Mouse (Mus musculus): ENCODE results near the gene Telo2. TPM values are rescaled to one million over a fixed set of nuclear protein-coding genes. Genes with fewer than 3 reads are reported as not detected.

Telo2 gene
- polyA plus RNA-seq, 1 experiment, result 18.3 TPM

DNA sequence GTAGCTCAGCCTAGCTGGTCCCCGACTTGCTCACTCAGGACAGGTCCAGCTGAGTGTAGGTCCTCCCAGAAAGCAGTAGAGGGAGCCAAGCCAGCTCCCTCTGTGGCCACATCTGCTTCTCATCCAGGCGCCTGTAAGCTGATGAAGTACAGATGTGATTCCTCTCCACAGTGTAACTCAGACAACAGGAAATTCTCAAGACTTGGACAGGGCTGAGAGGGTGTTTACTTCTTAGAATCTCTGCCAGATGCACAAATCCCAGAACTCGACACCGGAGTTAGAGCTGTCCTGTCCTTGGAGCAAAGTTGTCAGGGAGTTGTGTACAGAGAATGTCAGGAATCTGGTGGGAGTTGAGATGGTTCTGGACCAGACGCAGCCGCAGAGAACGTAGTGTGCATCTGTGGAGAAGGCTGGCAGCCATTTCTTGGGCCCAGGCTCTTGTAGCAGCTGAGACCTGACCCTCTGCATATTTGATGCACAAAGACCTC is 32.3 kb downstream of the Telo2 start, which contains the start of gene Tmem204:
Gene Tmem204 (minus strand): TSS at position 148 of the 488 bp plus-strand sequence.
- no peaks in the 10 kb centered on the region for H3K27me3 ChIP-seq (ENCODE audit: control insufficient read depth, insufficient read depth, insufficient read length)
- no peak within 1 kb of the TSS for H3ac ChIP-seq (ENCODE audit: control insufficient read depth, insufficient read length, low read depth)
- H3K79me2 ChIP-seq (ENCODE audit: control insufficient read depth, insufficient read depth), result no peaks in the 10 kb centered on the region
- TF ChIP-seq MYOG (IDR thresholded peaks at IDR 0.05; ENCODE audit: control insufficient read depth, extremely low read depth, insufficient read length), result no peak
- TF ChIP-seq CTCF (IDR thresholded peaks at IDR 0.05; ENCODE audit: control insufficient read depth, insufficient read depth, insufficient read length), result no peak
- no peak for TF ChIP-seq FOSL1 (IDR thresholded peaks at IDR 0.05; ENCODE audit: insufficient read depth, low read length, poor library complexity, severe bottlenecking)
- TF ChIP-seq USF1 (IDR thresholded peaks at IDR 0.05; ENCODE audit: low read depth), result no peak
- TF ChIP-seq CEBPB (IDR thresholded peaks at IDR 0.05; ENCODE audit: low read depth), result no peak
- TF ChIP-seq MYOD1 (IDR thresholded peaks at IDR 0.05; ENCODE audit: control insufficient read depth, insufficient read length, low read depth), result no peak
- no peak for TF ChIP-seq MAX (IDR thresholded peaks at IDR 0.05)
- H3K79me3 ChIP-seq (ENCODE audit: low read depth), result no peaks in the 10 kb centered on the region
- no peaks in the 10 kb centered on the region for H3K36me3 ChIP-seq (ENCODE audit: control insufficient read depth, insufficient read depth)
- H3K4me3 ChIP-seq (ENCODE audit: insufficient read depth, poor library complexity, severe bottlenecking), result no peak within 1 kb of the TSS

DNA sequence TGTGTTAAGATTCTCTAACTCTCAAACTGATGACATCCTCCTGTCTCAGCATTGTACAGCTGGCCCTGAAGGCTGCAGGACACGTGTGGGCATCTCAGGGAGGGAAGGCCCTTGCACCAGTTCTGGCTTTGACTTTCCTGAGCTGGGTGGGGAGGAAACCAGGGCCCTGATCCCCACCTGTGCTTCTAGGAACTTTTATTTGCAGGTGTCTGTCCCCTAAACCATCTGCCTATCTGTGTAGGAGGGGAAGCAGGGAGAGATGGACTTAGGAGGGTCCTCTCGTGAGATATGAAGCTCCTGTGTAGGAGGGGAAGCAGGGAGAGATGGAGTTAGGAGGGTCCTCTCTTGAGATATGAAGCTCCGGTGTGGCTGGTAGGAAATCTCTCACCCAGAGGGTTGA is 32.9 kb downstream of the Telo2 start:
- TF ChIP-seq MAX (IDR thresholded peaks at IDR 0.05) (no peak), MYOG (IDR thresholded peaks at IDR 0.05; ENCODE audit: control insufficient read depth, extremely low read depth, insufficient read length) (no peak), MYOD1 (IDR thresholded peaks at IDR 0.05; ENCODE audit: control insufficient read depth, insufficient read length, low read depth) (no peak), FOSL1 (IDR thresholded peaks at IDR 0.05; ENCODE audit: insufficient read depth, low read length, poor library complexity, severe bottlenecking) (no peak), USF1 (IDR thresholded peaks at IDR 0.05; ENCODE audit: low read depth) (no peak), CEBPB (IDR thresholded peaks at IDR 0.05; ENCODE audit: low read depth) (no peak), CTCF (IDR thresholded peaks at IDR 0.05; ENCODE audit: control insufficient read depth, insufficient read depth, insufficient read length) (no peak)
- Histone ChIP-seq H3K36me3 (ENCODE audit: control insufficient read depth, insufficient read depth) (no peaks in the 10 kb centered on the region), H3K27me3 (ENCODE audit: control insufficient read depth, insufficient read depth, insufficient read length) (no peaks in the 10 kb centered on the region), H3K79me2 (ENCODE audit: control insufficient read depth, insufficient read depth) (no peaks in the 10 kb centered on the region), H3K79me3 (ENCODE audit: low read depth) (no peaks in the 10 kb centered on the region), H3ac (ENCODE audit: control insufficient read depth, insufficient read length, low read depth) (no peak overlapping the region), H3K4me3 (ENCODE audit: insufficient read depth, poor library complexity, severe bottlenecking) (no peak overlapping the region)

DNA sequence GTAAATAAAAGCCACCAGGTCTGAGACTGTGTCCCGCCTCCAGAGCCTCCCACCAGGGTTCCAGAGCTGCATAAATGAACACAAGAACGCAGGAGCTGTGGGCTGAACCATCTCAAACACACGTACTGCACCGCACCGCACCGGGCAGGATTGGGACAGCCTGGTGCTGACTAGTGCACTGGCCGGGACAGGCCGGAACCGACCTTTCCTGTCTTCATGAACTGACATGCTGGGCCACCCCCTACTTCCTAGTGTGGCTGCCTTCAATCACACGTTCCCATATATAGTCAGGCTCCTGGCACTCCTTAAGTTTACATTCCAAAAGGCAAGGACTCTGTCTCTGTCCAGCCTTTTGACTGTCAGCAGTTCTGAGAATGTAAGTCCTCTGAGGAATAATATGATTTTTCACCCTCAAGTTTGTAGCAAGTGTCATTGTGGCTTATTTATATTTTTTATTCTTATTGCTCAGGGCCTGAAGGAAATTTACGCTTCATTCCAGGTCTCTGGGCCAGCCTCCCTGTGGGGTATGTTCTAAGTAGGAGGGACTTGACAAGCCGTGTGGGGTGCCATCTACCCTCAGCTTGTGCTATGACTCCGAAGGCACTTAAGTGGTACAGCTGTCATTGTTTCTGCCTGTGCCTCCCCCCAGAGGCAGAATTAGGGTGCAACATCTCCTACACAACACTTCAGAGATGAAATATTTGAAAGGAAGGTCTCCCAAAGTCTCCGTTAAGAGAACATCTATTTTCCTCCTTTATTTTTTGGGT is 33.5 kb downstream of the Telo2 start:
- TF ChIP-seq USF1 (IDR thresholded peaks at IDR 0.05; ENCODE audit: low read depth), result no peak
- TF ChIP-seq CEBPB (IDR thresholded peaks at IDR 0.05; ENCODE audit: low read depth), result no peak
- no peak for TF ChIP-seq MAX (IDR thresholded peaks at IDR 0.05)
- no peak for TF ChIP-seq CTCF (IDR thresholded peaks at IDR 0.05; ENCODE audit: control insufficient read depth, insufficient read depth, insufficient read length)
- no peak for TF ChIP-seq FOSL1 (IDR thresholded peaks at IDR 0.05; ENCODE audit: insufficient read depth, low read length, poor library complexity, severe bottlenecking)
- TF ChIP-seq MYOD1 (IDR thresholded peaks at IDR 0.05; ENCODE audit: control insufficient read depth, insufficient read length, low read depth), result no peak
- no peak for TF ChIP-seq MYOG (IDR thresholded peaks at IDR 0.05; ENCODE audit: control insufficient read depth, extremely low read depth, insufficient read length)
- no peaks in the 10 kb centered on the region for H3K79me2 ChIP-seq (ENCODE audit: control insufficient read depth, insufficient read depth)
- H3K27me3 ChIP-seq (ENCODE audit: control insufficient read depth, insufficient read depth, insufficient read length), result no peaks in the 10 kb centered on the region
- no peak overlapping the region for H3ac ChIP-seq (ENCODE audit: control insufficient read depth, insufficient read length, low read depth)
- no peaks in the 10 kb centered on the region for H3K79me3 ChIP-seq (ENCODE audit: low read depth)
- H3K4me3 ChIP-seq (ENCODE audit: insufficient read depth, poor library complexity, severe bottlenecking), result no peak overlapping the region
- no peaks in the 10 kb centered on the region for H3K36me3 ChIP-seq (ENCODE audit: control insufficient read depth, insufficient read depth)

DNA sequence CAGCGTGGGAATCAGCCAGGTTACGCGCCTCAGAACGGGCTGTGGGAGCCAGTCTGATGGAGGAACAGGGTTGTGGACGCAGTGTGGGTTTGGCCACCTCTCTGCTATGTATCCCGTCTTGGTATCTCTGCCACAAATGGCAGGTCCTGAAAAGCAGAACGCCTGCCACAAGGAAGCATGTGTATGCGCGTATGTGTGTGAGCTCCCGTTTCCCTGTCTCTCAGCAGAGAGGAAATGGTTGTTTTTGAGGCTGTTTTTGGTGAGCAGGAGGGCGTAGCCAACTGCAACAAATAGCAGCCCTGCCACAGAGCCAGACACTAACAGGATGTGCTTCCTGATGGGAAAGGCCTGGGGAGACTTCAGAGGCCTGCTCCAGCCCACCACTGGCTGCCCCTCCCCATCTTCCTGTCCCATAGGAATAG is 34.8 kb downstream of the Telo2 start:
- no peaks in the 10 kb centered on the region for H3K27me3 ChIP-seq (ENCODE audit: control insufficient read depth, insufficient read depth, insufficient read length)
- no peak overlapping the region for H3ac ChIP-seq (ENCODE audit: control insufficient read depth, insufficient read length, low read depth)
- H3K4me3 ChIP-seq (ENCODE audit: insufficient read depth, poor library complexity, severe bottlenecking), result no peak overlapping the region
- H3K36me3 ChIP-seq (ENCODE audit: control insufficient read depth, insufficient read depth), result no peaks in the 10 kb centered on the region
- no peaks in the 10 kb centered on the region for H3K79me2 ChIP-seq (ENCODE audit: control insufficient read depth, insufficient read depth)
- TF ChIP-seq MYOG (IDR thresholded peaks at IDR 0.05; ENCODE audit: control insufficient read depth, extremely low read depth, insufficient read length) (no peak), MAX (IDR thresholded peaks at IDR 0.05) (no peak), CTCF (IDR thresholded peaks at IDR 0.05; ENCODE audit: control insufficient read depth, insufficient read depth, insufficient read length) (no peak), CEBPB (IDR thresholded peaks at IDR 0.05; ENCODE audit: low read depth) (no peak), USF1 (IDR thresholded peaks at IDR 0.05; ENCODE audit: low read depth) (no peak), MYOD1 (IDR thresholded peaks at IDR 0.05; ENCODE audit: control insufficient read depth, insufficient read length, low read depth) (no peak), FOSL1 (IDR thresholded peaks at IDR 0.05; ENCODE audit: insufficient read depth, low read length, poor library complexity, severe bottlenecking) (no peak)
- no peaks in the 10 kb centered on the region for H3K79me3 ChIP-seq (ENCODE audit: low read depth)

DNA sequence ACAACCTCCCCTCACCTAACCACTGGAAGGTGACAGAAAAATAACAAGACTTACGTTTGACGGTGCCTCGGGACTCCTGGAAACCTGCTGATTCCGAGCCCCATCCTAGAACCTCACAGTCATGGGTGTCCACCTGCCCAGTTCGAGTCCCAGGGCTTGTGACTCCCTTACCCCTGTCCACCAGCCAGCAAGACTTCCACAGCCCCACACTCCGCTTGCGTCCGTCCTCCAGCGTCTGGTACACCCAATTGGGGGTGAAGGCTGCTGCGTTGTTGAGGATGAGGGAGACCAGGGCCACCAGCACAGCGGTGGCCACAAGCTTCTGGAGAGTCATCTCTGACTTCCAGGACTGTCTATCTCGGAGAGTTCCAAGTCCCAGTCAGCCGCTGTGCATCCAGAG is 35.6 kb downstream of the Telo2 start:
- no peak for TF ChIP-seq USF1 (IDR thresholded peaks at IDR 0.05; ENCODE audit: low read depth)
- no peak for TF ChIP-seq CEBPB (IDR thresholded peaks at IDR 0.05; ENCODE audit: low read depth)
- no peak for TF ChIP-seq MYOD1 (IDR thresholded peaks at IDR 0.05; ENCODE audit: control insufficient read depth, insufficient read length, low read depth)
- TF ChIP-seq FOSL1 (IDR thresholded peaks at IDR 0.05; ENCODE audit: insufficient read depth, low read length, poor library complexity, severe bottlenecking), result no peak
- TF ChIP-seq CTCF (IDR thresholded peaks at IDR 0.05; ENCODE audit: control insufficient read depth, insufficient read depth, insufficient read length), result no peak
- no peak for TF ChIP-seq MAX (IDR thresholded peaks at IDR 0.05)
- H3K36me3 ChIP-seq (ENCODE audit: control insufficient read depth, insufficient read depth), result no peaks in the 10 kb centered on the region
- no peak overlapping the region for H3ac ChIP-seq (ENCODE audit: control insufficient read depth, insufficient read length, low read depth)
- H3K79me2 ChIP-seq (ENCODE audit: control insufficient read depth, insufficient read depth), result no peaks in the 10 kb centered on the region
- no peaks in the 10 kb centered on the region for H3K27me3 ChIP-seq (ENCODE audit: control insufficient read depth, insufficient read depth, insufficient read length)
- no peak overlapping the region for H3K4me3 ChIP-seq (ENCODE audit: insufficient read depth, poor library complexity, severe bottlenecking)
- H3K79me3 ChIP-seq (ENCODE audit: low read depth), result no peaks in the 10 kb centered on the region
